Mouse (Mus musculus): ENCODE measurements at regions not wholly inside any gene's neighbourhood (a gene's known extent, or its start where the extent isn't known, plus 50 kb on each side); places are given as distances from the start of the nearest gene placed in this dataset.

GRCm38 (mm10) chr3:133599731-133600130, 54.8 kb upstream of the Tet2 start:
- DNase-seq (ENCODE audit: low read depth, low spot score): no peak

GRCm38 (mm10) chr3:133600447-133601220, 55.7 kb upstream of the Tet2 start:
- DNase-seq (ENCODE audit: low read depth, low spot score): no peak

GRCm38 (mm10) chr3:133605460-133605859, 60.5 kb upstream of the Tet2 start:
- no peak for DNase-seq (ENCODE audit: low read depth, low spot score)

DNA sequence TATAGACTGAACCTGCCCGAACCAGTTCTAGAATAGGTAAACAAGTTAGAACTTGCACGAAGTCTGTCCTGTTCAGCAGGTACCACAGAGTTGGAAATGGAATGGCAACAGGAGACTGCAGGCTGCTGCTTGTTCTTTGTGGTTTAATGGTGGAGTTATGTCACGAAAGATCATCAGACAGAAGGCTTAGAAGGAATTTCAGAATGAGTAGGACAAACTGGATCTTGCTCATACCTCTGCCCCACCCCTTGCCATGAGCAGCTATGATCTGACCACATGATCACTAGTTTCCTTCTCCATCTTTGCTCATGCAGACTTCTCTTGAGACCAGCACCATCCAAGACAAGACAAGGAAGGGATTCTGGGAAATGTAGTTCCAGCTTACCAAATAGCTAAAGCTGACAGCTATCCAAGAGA, 63.9 kb upstream of the Tet2 start:
- DNase-seq (ENCODE audit: low read depth, low spot score): no peak

DNA sequence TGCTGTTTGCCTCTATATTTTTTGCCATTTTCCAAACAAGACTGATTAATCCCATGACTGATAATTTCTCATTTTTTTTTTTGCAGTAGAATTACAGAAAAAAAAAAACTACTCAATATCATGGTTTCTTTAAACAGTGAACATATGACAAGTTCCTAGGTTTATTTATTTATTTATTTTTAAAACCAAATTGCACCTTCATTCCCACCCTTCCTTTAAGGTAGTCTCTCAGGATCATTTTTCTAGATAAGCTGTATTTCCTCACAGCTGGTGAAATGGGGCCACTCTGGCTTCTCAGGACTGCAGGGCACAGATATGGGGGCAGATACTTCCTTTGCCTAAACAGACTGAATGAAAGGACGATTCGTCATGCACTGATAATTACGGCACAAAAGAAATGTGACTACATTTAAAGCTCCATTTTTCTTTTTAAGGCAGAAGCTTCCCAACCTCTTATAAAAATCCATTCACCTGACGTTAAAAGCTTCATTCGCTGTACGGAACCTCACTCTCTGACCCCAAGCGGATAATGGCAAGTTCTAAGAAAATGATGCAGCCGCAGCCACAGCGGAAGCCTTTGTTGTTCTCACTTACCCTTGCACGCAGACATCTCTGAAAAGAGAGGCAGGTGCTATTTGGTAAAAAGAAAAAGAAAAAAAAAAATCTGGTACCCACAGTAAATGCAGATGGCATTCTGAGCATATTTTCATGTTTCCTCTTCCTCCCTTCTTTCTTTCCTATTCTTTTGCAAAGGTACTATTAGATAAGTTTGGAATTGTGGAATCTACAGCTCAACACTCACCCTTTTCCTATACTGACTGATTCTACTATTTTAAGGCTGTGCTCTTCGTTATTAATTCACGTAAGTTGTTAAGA, 69.1 kb upstream of the Tet2 start:
- no peak for DNase-seq (ENCODE audit: low read depth, low spot score)

GRCm38 (mm10) chr3:133614712-133615426, 69.9 kb upstream of the Tet2 start:
- DNase-seq (ENCODE audit: low read depth, low spot score): no peak

GRCm38 (mm10) chr3:133617036-133617435, 72.1 kb upstream of the Tet2 start:
- DNase-seq (ENCODE audit: low read depth, low spot score): no peak

- no peak for DNase-seq (ENCODE audit: low read depth, low spot score)
Measured at GRCm38 (mm10) chr3:133618491-133618890, 73.6 kb upstream of the Tet2 start.

- DNase-seq (ENCODE audit: low read depth, low spot score): no peak
Measured at GRCm38 (mm10) chr3:133623201-133623744, 78.3 kb upstream of the Tet2 start.

GRCm38 (mm10) chr3:133624079-133624875, 79.3 kb upstream of the Tet2 start:
- no peak for DNase-seq (ENCODE audit: low read depth, low spot score)

- no peak for DNase-seq (ENCODE audit: low read depth, low spot score)
Measured at GRCm38 (mm10) chr3:133625046-133625445, 80.1 kb upstream of the Tet2 start.

DNA sequence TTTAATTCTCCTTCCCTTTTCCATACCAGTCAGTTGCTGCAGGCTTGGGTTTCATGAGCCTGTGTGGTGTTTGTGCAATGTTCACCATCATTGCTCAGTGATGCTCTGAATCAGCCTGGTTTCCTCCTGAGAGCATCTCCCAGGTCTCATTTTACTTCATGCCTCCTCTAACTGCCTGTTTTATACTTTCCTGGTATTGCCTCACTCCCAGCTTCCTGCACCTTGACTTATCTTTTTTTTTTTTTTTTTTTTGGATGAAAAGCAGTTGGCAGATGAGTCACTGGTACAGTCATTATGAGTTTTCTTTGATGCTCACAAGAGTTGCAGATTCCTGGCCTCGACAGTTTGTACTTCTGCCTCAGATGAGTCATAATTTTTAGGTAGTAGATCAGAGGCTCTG, 81.5 kb upstream of the Tet2 start:
- no peak for DNase-seq (ENCODE audit: low read depth, low spot score)

DNA sequence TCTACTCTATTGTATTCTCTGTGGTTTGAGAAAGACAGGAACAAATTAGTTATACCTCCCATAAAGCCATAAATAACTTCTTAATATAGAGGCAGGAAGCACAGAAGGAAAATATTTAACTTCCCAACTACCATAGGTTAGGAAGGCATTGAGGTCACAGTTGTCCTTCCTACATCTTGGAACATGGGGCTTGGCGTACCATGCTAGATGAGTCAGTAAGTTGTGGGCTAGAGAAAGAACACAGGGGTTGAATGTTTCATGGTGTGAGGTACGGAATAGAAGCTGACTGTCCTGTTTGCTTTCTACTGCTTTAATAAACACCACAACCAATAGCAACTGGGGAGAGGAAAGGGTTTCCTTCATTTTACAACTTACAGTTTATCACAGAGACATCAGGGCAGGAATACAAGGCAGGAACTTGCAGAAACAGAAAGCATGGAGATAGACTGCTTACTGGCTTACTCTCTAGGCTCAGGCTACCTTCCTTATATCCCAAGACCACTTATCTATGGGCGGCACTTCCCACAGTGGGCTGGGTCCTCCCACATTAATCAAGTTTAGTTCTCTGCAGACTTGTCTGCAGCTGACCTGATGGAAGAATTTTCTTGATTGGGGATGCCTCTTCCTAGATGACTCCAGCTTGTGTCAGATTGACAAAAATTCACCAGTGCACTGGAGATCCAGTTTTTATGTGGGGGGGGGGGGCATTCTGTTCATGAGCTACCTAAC, 82.3 kb upstream of the Tet2 start:
- DNase-seq (ENCODE audit: low read depth, low spot score): no peak

- DNase-seq (ENCODE audit: low read depth, low spot score): no peak
Measured at GRCm38 (mm10) chr3:133634306-133634705, 89.4 kb upstream of the Tet2 start.

DNA sequence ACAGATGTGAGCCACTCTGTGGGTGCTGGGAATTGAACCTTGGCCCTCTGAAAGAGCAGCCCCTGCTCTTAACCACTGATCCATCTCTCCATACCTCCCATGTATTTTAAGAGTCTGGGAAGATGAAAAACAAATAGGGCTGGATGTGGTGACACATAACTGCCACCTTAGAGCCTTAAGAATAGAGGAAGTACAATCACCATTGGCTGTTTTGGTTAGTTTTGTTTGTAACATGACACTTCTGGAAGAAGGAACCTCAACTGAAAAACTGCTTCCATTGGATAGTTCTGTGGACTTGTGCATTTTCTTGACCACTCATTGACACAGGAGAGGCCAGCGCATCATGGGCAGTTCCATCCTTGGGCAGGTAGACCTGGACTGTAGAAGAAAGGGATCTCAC, 100.7 kb upstream of the Tet2 start:
- DNase-seq (ENCODE audit: low read depth, low spot score): no peak

DNA sequence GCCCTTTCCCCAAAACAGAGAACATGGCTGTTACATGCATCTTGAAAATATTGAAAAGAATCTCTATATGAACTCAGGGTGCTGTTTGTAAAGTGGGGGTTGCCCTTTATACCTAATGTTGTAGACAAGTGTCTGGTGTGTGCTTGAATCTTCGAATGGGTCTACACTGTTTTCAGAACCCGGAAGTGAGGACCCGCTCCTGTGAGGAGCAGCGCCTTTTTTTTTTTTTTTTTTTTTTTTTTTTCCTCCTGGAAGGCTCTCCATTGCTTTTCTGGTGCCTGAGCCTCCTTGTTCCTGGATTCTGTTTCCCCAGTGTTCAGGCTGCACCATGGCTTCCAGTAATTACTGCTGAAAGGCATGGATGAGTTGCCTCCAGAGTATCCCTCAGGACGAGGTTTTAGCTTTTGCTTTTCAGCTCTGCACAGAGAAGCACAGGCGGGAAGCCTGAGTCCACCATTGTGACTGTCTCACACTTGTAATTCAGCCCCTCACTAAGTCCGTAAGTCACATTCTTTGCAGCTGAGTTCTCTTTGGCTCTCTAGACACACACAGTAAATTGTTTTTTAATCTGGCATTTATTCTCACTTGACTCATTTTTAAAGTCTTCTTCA, 101.6 kb upstream of the Tet2 start:
- no peak for DNase-seq (ENCODE audit: low read depth, low spot score)

DNA sequence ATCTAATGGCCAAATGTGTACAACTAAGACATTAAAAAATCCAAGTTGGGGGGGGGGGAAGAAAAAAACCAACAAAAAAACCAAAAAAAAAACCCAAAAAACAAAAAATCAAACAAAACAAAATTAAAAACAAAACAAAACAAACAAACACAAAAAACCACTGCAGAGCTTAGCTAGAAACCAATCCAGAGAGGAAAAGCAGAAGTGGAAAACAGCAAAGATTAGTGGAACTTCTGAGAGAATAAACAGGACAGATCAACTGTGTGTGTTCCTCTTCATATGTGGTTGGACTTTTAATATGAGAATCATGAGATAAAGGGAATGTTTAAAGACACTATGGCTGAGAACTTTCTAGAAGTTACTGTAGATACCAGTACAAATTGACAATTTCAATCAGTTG, 105.1 kb upstream of the Tet2 start:
- no peak for DNase-seq (ENCODE audit: low read depth, low spot score)

DNA sequence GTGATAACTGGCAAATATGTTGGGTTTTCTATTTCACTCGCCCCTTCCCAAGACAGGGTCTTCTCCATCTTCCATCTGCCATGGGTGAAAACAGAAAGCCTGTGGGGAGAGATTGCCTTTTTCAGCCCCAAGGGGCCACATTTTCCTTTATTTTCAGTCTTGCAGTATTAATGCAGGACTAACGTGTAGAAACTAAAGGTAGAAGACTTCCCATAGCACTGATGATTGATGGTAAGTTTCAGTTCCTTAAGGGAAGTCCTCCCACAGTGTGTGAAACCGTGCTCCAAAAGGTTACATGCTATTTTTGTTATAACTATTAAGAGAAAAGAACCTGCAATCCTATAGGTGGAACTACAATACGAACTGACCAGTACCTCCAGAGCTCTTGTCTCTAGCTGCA, 107.1 kb upstream of the Tet2 start:
- peak; percentile 30 for DNase-seq (ENCODE audit: low read depth, low spot score)

GRCm38 (mm10) chr3:133659759-133660158, 114.8 kb upstream of the Tet2 start:
- no peak for DNase-seq (ENCODE audit: low read depth, low spot score)

DNA sequence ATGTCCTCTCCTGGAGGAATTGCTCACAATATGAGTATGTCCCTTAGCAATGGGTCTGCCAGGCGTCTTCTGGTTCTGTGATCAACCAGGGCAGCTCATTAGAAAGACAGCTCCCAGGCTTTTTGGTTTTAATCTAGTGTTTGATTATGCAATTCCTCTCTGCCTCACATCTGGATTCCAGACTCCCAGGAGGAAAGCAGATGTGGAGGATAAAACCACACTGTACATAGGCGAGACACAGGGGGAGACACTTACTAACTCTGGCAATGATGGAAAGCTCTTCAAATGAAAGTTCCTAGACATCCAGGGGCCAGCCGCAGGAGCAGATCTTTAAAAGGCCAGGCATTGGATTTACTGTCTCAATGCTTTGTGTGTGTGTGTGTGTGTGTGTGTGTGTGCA, 116.4 kb upstream of the Tet2 start:
- no peak for DNase-seq (ENCODE audit: low read depth, low spot score)
